Mouse (Mus musculus) hindbrain, postnatal 0 days (tissue): ENCODE data around the gene Tymp. TPM values are rescaled to one million over a fixed set of nuclear protein-coding genes. Genes with fewer than 3 reads are reported as not detected.

Experiments
- ATAC-seq: fragments of 200-750 bp; cut with Nextera tagmentation; 2 replicates; pipeline ENCODE4 v1.8.0; 2017; ENCODE audit warnings: mild to moderate bottlenecking, moderate TSS enrichment, moderate library complexity
- DNase-seq: peaks from one replicate; pipeline ENCODE4 v3.0.0-alpha.2; 2015; ENCODE audit warnings: low spot score
- H3K27ac ChIP-seq: fragments of 300-500 bp; sonication (generic); 2 replicates; pipeline ENCODE4 v1.5.1; 2014; ENCODE audit warnings: mild to moderate bottlenecking
- H3K27me3 ChIP-seq: fragments of 300-500 bp; sonication (generic); 2 replicates; pipeline ENCODE4 v1.6.1; 2014; ENCODE audit warnings: low read length, mixed read lengths; ENCODE audit not compliant: insufficient read depth
- H3K36me3 ChIP-seq: fragments of 300-500 bp; sonication (generic); 2 replicates; pipeline ENCODE4 v1.6.1; 2014; ENCODE audit warnings: low read length, mixed read lengths; ENCODE audit not compliant: insufficient read depth
- H3K4me1 ChIP-seq: fragments of 300-500 bp; sonication (generic); 2 replicates; pipeline ENCODE4 v1.6.1; 2014; ENCODE audit warnings: antibody characterized with exemption, low read length, mixed read lengths; ENCODE audit not compliant: insufficient read depth
- H3K4me2 ChIP-seq: fragments of 300-500 bp; sonication (generic); 2 replicates; pipeline ENCODE4 v1.6.1; 2014; ENCODE audit warnings: low read depth, mild to moderate bottlenecking, low read length, moderate library complexity, mixed read lengths
- H3K4me3 ChIP-seq: fragments of 300-500 bp; sonication (generic); 2 replicates; pipeline ENCODE4 v1.5.1; 2014; ENCODE audit warnings: low read length
- H3K9ac ChIP-seq: fragments of 300-500 bp; sonication (generic); replicated peaks from 2 replicates; pipeline ENCODE4 v1.6.1; 2014; ENCODE audit warnings: mild to moderate bottlenecking, low read length, moderate library complexity, mixed read lengths
- H3K9me3 ChIP-seq: fragments of 300-500 bp; sonication (generic); 2 replicates; pipeline ENCODE4 v1.6.1; 2016; ENCODE audit warnings: low read length, mixed read lengths
- CTCF ChIP-seq: IDR thresholded peaks from 2 replicates; pipeline ENCODE4 v1.5.1; 2016; ENCODE audit warnings: antibody characterized with exemption, control low read depth, low read depth
- WGBS: fragments of 180-500 bp; shearing (Covaris S2); extraction: QIAGEN DNeasy Blood & Tissue Kit; methylation state at CpG from one replicate; pipeline ENCODE4 v1.1.7; 2014; 5-methylcytosine and 5-hydroxymethylcytosine counted together
- polyA plus RNA-seq: library from polyadenylated mRNA; unstranded; fragments of >200 nt; fragmentation: Nextera tagmentation; extraction: Ambion mirVana; gene quantifications from 2 replicates; pipeline ENCODE4 v1.2.1, GENCODE M21; 2015
- total RNA-seq: library from RNA; depleted of rRNA; stranded (reverse); fragments of >200 nt; gene quantifications from 2 replicates; pipeline ENCODE4 v1.2.3, GENCODE M21; 2014

The Tymp gene
- total and polyA plus RNA-seq, 2 experiments from 2014 or later: 3.6 to 8.9 TPM

- Histone ChIP-seq H3K9ac (no peak overlapping the region), H3K4me2 (no peak overlapping the region), H3K9me3 (no peaks in the 10 kb centered on the region), H3K4me3 (no peak overlapping the region), H3K36me3 (peaks cover 23% of the 10 kb centered on the region), H3K27ac (no peak overlapping the region), H3K4me1 (peaks cover 9% of the 10 kb centered on the region; the same call in 1 of the 2 replicates), H3K27me3 (peaks cover 24% of the 10 kb centered on the region)
- DNase-seq (no peak), ATAC-seq (no peak)
- TF ChIP-seq CTCF: no peak
- WGBS: 92% methylated on average over 17 of the region's 17 CpGs
These were observed 1.9 kb downstream of the Tymp start for GRCm38 (mm10) chr15:89374801-89375534.

- Histone ChIP-seq H3K9me3 (no peaks in the 10 kb centered on the region), H3K27me3 (peaks cover 22% of the 10 kb centered on the region), H3K4me1 (peaks cover 9% of the 10 kb centered on the region; the same call in 1 of the 2 replicates), H3K27ac (peak overlapping the region; percentile 88), H3K9ac (peak overlapping the region; percentile 68), H3K4me3 (peak overlapping the region; percentile 66), H3K36me3 (peaks cover 29% of the 10 kb centered on the region), H3K4me2 (peak overlapping the region; percentile 69)
- DNase-seq (no peak), ATAC-seq (no peak)
- 53% methylated on average over 9 of the region's 9 CpGs for WGBS
- TF ChIP-seq CTCF: no peak
These were observed 2.5 kb downstream of the Tymp start for GRCm38 (mm10) chr15:89374340-89374739.

DNA sequence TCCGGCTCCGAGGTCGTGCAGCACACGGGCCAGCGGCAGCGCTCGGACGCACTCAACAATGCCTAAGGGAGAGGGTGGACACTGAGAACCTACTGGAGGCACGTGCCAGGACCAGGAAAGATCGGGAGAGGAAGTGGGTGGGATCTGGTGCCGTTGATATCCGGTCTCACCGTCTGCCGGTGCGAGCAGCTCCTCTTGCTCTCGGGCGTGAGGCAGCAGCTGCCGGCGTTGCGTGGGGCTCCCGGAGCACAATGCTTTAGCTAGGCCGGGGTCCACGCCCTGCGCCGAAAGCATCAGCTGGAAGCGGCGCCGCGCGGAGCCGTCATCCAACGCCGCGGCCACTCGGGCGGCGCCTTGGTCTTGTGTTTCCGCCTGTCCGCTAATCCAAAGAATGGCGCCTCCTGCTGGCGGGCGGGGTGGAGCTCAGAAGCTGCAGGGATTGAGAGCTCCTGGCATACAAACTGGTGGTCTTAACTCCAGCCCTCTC lies 3.0 kb downstream of the Tymp start, which contains the start of gene Sco2:
Gene Sco2 (minus strand): TSS at position 85 of the 487 bp plus-strand sequence.
- under 1% methylated on average over 42 of the region's 42 CpGs for WGBS
- ATAC-seq (peak; percentile 80), DNase-seq (peak; percentile 95)
- H3K4me3 ChIP-seq: peak within 1 kb of the TSS; percentile 66
- H3K4me2 ChIP-seq: peak within 1 kb of the TSS; percentile 69
- H3K4me1 ChIP-seq: peaks cover 5% of the 10 kb centered on the region; the same call in 1 of the 2 replicates
- H3K27ac ChIP-seq: peak within 1 kb of the TSS; percentile 88
- peaks cover 17% of the 10 kb centered on the region for H3K27me3 ChIP-seq
- H3K9ac ChIP-seq: peak within 1 kb of the TSS; percentile 68
- peaks cover 29% of the 10 kb centered on the region for H3K36me3 ChIP-seq
- TF ChIP-seq CTCF: peak; percentile 87
- H3K9me3 ChIP-seq: no peaks in the 10 kb centered on the region

- TF ChIP-seq CTCF: peak; percentile 71
- ATAC-seq (peak; percentile 81), DNase-seq (peak; percentile 86)
- WGBS: 2% methylated on average over 35 of the region's 35 CpGs
- peak overlapping the region; percentile 66 for H3K4me3 ChIP-seq
- H3K9ac ChIP-seq: peak overlapping the region; percentile 68
- H3K27me3 ChIP-seq: peaks cover 14% of the 10 kb centered on the region
- H3K27ac ChIP-seq: peak overlapping the region; percentile 88
- no peaks in the 10 kb centered on the region for H3K9me3 ChIP-seq
- peaks cover 34% of the 10 kb centered on the region for H3K36me3 ChIP-seq
- no peaks in the 10 kb centered on the region; the same call in 1 of the 2 replicates for H3K4me1 ChIP-seq
- H3K4me2 ChIP-seq: peak overlapping the region; percentile 69
These were observed 3.6 kb downstream of the Tymp start for GRCm38 (mm10) chr15:89373027-89373761.

- Histone ChIP-seq H3K27me3 (peaks cover 9% of the 10 kb centered on the region; the same call in 1 of the 2 replicates), H3K4me1 (no peaks in the 10 kb centered on the region; the same call in 1 of the 2 replicates), H3K4me3 (peak overlapping the region; percentile 66; the same call in 1 of the 2 replicates), H3K36me3 (peaks cover 41% of the 10 kb centered on the region), H3K9ac (peak overlapping the region; percentile 68; the same call in 1 of the 2 replicates), H3K4me2 (peak overlapping the region; percentile 69), H3K27ac (peak overlapping the region; percentile 88; the same call in 1 of the 2 replicates), H3K9me3 (no peaks in the 10 kb centered on the region)
- WGBS: 79% methylated on average over 7 of the region's 7 CpGs
- no peak for ATAC-seq
- no peak for DNase-seq
- TF ChIP-seq CTCF: no peak
These were observed 4.3 kb downstream of the Tymp start for GRCm38 (mm10) chr15:89372536-89372935.

GRCm38 (mm10) chr15:89372068-89372467 lies 4.8 kb downstream of the Tymp start:
- no peak for DNase-seq
- Histone ChIP-seq H3K27me3 (peaks cover 8% of the 10 kb centered on the region; the same call in 1 of the 2 replicates), H3K4me3 (no peak overlapping the region), H3K27ac (no peak overlapping the region), H3K4me2 (no peak overlapping the region), H3K9me3 (no peaks in the 10 kb centered on the region), H3K4me1 (no peaks in the 10 kb centered on the region; the same call in 1 of the 2 replicates), H3K9ac (no peak overlapping the region), H3K36me3 (peaks cover 46% of the 10 kb centered on the region)
- WGBS: 86% methylated on average over 13 of the region's 13 CpGs
- TF ChIP-seq CTCF: no peak
- no peak for ATAC-seq
